Mouse (Mus musculus) ES-Bruce4 (cell line): Measurements from ENCODE around the gene Sdsl. TPM values are rescaled to one million over a fixed set of nuclear protein-coding genes. Genes with fewer than 3 reads are reported as not detected.
"Not testable (repeated sequence)": the region's sequence is repeated elsewhere in the genome, so short reads cannot be mapped to it uniquely, and the experiment has no call there.

Experiments
- H3K27ac ChIP-seq: 2 replicates; pipeline ENCODE4 v1.5.1; 2012; ENCODE audit warnings: low read length, inconsistent platforms; ENCODE audit not compliant: insufficient read depth
- H3K27me3 ChIP-seq: 2 replicates; pipeline ENCODE4 v1.6.1; 2012; ENCODE audit warnings: mild to moderate bottlenecking, low read length, inconsistent platforms; ENCODE audit not compliant: control insufficient read depth, poor library complexity, insufficient read depth, severe bottlenecking
- H3K36me3 ChIP-seq: 2 replicates; pipeline ENCODE4 v1.6.1; 2012; ENCODE audit warnings: inconsistent platforms, mild to moderate bottlenecking, low read length, moderate library complexity; ENCODE audit not compliant: control insufficient read depth, poor library complexity, insufficient read depth, severe bottlenecking
- H3K4me1 ChIP-seq: one replicate; pipeline ENCODE4 v1.8.1; 2011; ENCODE audit warnings: low read length; ENCODE audit not compliant: control insufficient read depth, insufficient read depth
- H3K4me3 ChIP-seq: 2 replicates; pipeline ENCODE4 v1.5.1; 2011; ENCODE audit warnings: low read depth, mild to moderate bottlenecking, low read length
- H3K9ac ChIP-seq: 2 replicates; pipeline ENCODE4 v1.6.1; 2012; ENCODE audit warnings: low read depth, mild to moderate bottlenecking, inconsistent platforms; ENCODE audit not compliant: poor library complexity, severe bottlenecking
- H3K9me3 ChIP-seq: replicated peaks from 2 replicates; pipeline ENCODE4 v1.6.1; 2012; ENCODE audit warnings: mild to moderate bottlenecking, low read length, inconsistent platforms; ENCODE audit not compliant: control insufficient read depth, poor library complexity, insufficient read depth, severe bottlenecking
- CTCF ChIP-seq: IDR thresholded peaks from one replicate; pipeline ENCODE4 v1.8.1; 2011; ENCODE audit warnings: low read depth, low read length
- EP300 ChIP-seq: IDR thresholded peaks from 2 replicates; pipeline ENCODE4 v1.6.1; 2011; ENCODE audit warnings: low read depth, low read length; ENCODE audit not compliant: insufficient read depth
- POLR2A ChIP-seq: IDR thresholded peaks from one replicate; pipeline ENCODE4 v1.8.1; 2011; ENCODE audit warnings: low read length; ENCODE audit not compliant: insufficient read depth
- polyA plus RNA-seq: library from polyadenylated mRNA; stranded (reverse); fragments of >200 nt; gene quantifications from 2 replicates; pipeline ENCODE4 v1.2.4, GENCODE M21; 2011; ENCODE audit warnings: low read depth; ENCODE audit not compliant: missing spikeins, insufficient read depth, insufficient read length

Gene Sdsl
- polyA plus RNA-seq, 1 experiment: not detected

- Histone ChIP-seq H3K9me3 (no peaks in the 10 kb centered on the region), H3K4me3 (peak overlapping the region; percentile 51), H3K36me3 (no peaks in the 10 kb centered on the region), H3K4me1 (no peaks in the 10 kb centered on the region), H3K27me3 (no peaks in the 10 kb centered on the region), H3K9ac (no peak overlapping the region), H3K27ac (no peak overlapping the region)
- peak; percentile 96 for TF ChIP-seq CTCF
- no peak for TF ChIP-seq POLR2A
Measured at GRCm38 (mm10) chr5:120505368-120505767, 32.8 kb upstream of the Sdsl start.

- peak; percentile 31 for TF ChIP-seq POLR2A
- TF ChIP-seq EP300: no peak
- no peak for TF ChIP-seq CTCF
- Histone ChIP-seq H3K9ac (peak within 1 kb of the TSS; percentile 91), H3K9me3 (no peaks in the 10 kb centered on the region), H3K36me3 (no peaks in the 10 kb centered on the region; the same call in 1 of the 2 replicates), H3K4me1 (no peaks in the 10 kb centered on the region), H3K27me3 (no peaks in the 10 kb centered on the region), H3K4me3 (peak within 1 kb of the TSS; percentile 84), H3K27ac (no peak within 1 kb of the TSS)
Measured at GRCm38 (mm10) chr5:120503144-120503795, 30.7 kb upstream of the Sdsl start, which contains the start of gene Plbd2. Plbd2 (minus strand) TSS chr5:120503625.

GRCm38 (mm10) chr5:120502675-120503143 is 30.1 kb upstream of the Sdsl start:
- no peaks in the 10 kb centered on the region for H3K27me3 ChIP-seq
- H3K9me3 ChIP-seq: no peaks in the 10 kb centered on the region
- H3K4me1 ChIP-seq: no peaks in the 10 kb centered on the region
- H3K36me3 ChIP-seq: no peaks in the 10 kb centered on the region; the same call in 1 of the 2 replicates
- peak overlapping the region; percentile 91 for H3K9ac ChIP-seq
- TF ChIP-seq CTCF (no peak), POLR2A (no peak), EP300 (no peak)
- peak overlapping the region; percentile 84 for H3K4me3 ChIP-seq
- H3K27ac ChIP-seq: no peak overlapping the region

- Histone ChIP-seq H3K36me3 (no peaks in the 10 kb centered on the region; the same call in 1 of the 2 replicates), H3K4me1 (no peaks in the 10 kb centered on the region), H3K27ac (no peak overlapping the region), H3K9me3 (no peaks in the 10 kb centered on the region), H3K4me3 (peak overlapping the region; percentile 84), H3K9ac (peak overlapping the region; percentile 91; the same call in 1 of the 2 replicates), H3K27me3 (no peaks in the 10 kb centered on the region)
- TF ChIP-seq POLR2A (no peak), EP300 (no peak)
Measured at GRCm38 (mm10) chr5:120502147-120502621, 29.6 kb upstream of the Sdsl start.

GRCm38 (mm10) chr5:120500609-120501008 is 28.0 kb upstream of the Sdsl start:
- not testable (repeated sequence) for H3K27ac ChIP-seq, H3K4me1 ChIP-seq, H3K4me3 ChIP-seq, H3K36me3 ChIP-seq, H3K9ac ChIP-seq, H3K9me3 ChIP-seq, H3K27me3 ChIP-seq

- no peaks in the 10 kb centered on the region for H3K4me1 ChIP-seq
Measured at GRCm38 (mm10) chr5:120499202-120499601, 26.6 kb upstream of the Sdsl start.

More at GRCm38 (mm10) chr5:120499202-120499601, 26.6 kb upstream of the Sdsl start:
- H3K27ac ChIP-seq: no peak overlapping the region
- H3K36me3 ChIP-seq: no peaks in the 10 kb centered on the region; the same call in 1 of the 2 replicates
- no peaks in the 10 kb centered on the region for H3K9me3 ChIP-seq
- H3K27me3 ChIP-seq: no peaks in the 10 kb centered on the region
- TF ChIP-seq CTCF (no peak), POLR2A (no peak), EP300 (no peak)
- H3K4me3 ChIP-seq: no peak overlapping the region
- no peak overlapping the region for H3K9ac ChIP-seq
